Mouse (Mus musculus) neural tube, embryonic 11.5 days (tissue): ENCODE results near the gene Patj. TPM values are rescaled to one million over a fixed set of nuclear protein-coding genes. Genes with fewer than 3 reads are reported as not detected.

ENCODE experiments used
- ATAC-seq: fragments of 200-750 bp; cut with Nextera tagmentation; 2 replicates; pipeline ENCODE4 v1.8.0; 2017; ENCODE audit warnings: moderate number of reproducible peaks, mild to moderate bottlenecking, moderate TSS enrichment, moderate library complexity; ENCODE audit not compliant: insufficient read depth, low FRiP score, low TSS enrichment
- DNase-seq: peaks from one replicate; pipeline ENCODE4 v3.0.0-alpha.2; 2015; ENCODE audit warnings: low spot score
- H3K27ac ChIP-seq: fragments of 300-500 bp; sonication (generic); 2 replicates; pipeline ENCODE4 v1.5.1; 2014; ENCODE audit warnings: low read depth, mild to moderate bottlenecking, low read length
- H3K27me3 ChIP-seq: fragments of 300-500 bp; sonication (generic); 2 replicates; pipeline ENCODE4 v1.6.1; 2014; ENCODE audit warnings: mild to moderate bottlenecking, low read length, mixed read lengths; ENCODE audit not compliant: control insufficient read depth, insufficient read depth
- H3K36me3 ChIP-seq: fragments of 300-500 bp; sonication (generic); 2 replicates; pipeline ENCODE4 v1.6.1; 2014; ENCODE audit warnings: mild to moderate bottlenecking, low read length, moderate library complexity, mixed read lengths; ENCODE audit not compliant: control insufficient read depth, insufficient read depth
- H3K4me1 ChIP-seq: fragments of 300-500 bp; sonication (generic); 2 replicates; pipeline ENCODE4 v1.6.1; 2014; ENCODE audit warnings: low read length, mixed read lengths; ENCODE audit not compliant: control insufficient read depth, insufficient read depth
- H3K4me2 ChIP-seq: fragments of 300-500 bp; sonication (generic); 2 replicates; pipeline ENCODE4 v1.6.1; 2014; ENCODE audit warnings: low read depth, mild to moderate bottlenecking, moderate library complexity
- H3K4me3 ChIP-seq: fragments of 300-500 bp; sonication (generic); 2 replicates; pipeline ENCODE4 v1.5.1; 2014; ENCODE audit warnings: low read depth, low read length
- H3K9ac ChIP-seq: fragments of 300-500 bp; sonication (generic); 2 replicates; pipeline ENCODE4 v1.6.1; 2014; ENCODE audit warnings: mild to moderate bottlenecking, low read length
- H3K9me3 ChIP-seq: fragments of 300-500 bp; sonication (generic); 2 replicates; pipeline ENCODE4 v1.6.1; 2016; ENCODE audit warnings: low read length; ENCODE audit not compliant: control insufficient read depth
- WGBS: fragments of 180-500 bp; shearing (Covaris S2); extraction: QIAGEN DNeasy Blood & Tissue Kit; methylation state at CpG from one replicate; pipeline ENCODE4 v1.1.7; 2014; 5-methylcytosine and 5-hydroxymethylcytosine counted together
- polyA plus RNA-seq: library from polyadenylated mRNA; unstranded; fragments of >200 nt; fragmentation: Nextera tagmentation; extraction: Ambion mirVana; gene quantifications from 2 replicates; pipeline ENCODE4 v1.2.1, GENCODE M21; 2014

Patj gene
- polyA plus RNA-seq, 1 experiment from 2014 or later, result 7.2 TPM

GRCm38 (mm10) chr4:98436664-98437363, 41.2 kb downstream of the Patj start:
- no peak overlapping the region for H3K4me3 ChIP-seq
- H3K9ac ChIP-seq, result no peak overlapping the region
- H3K9me3 ChIP-seq, result no peaks in the 10 kb centered on the region
- no peaks in the 10 kb centered on the region for H3K4me1 ChIP-seq
- H3K4me2 ChIP-seq, result no peak overlapping the region
- H3K27me3 ChIP-seq, result no peaks in the 10 kb centered on the region
- H3K36me3 ChIP-seq, result no peaks in the 10 kb centered on the region
- ATAC-seq (no peak), DNase-seq (no peak)
- 72% methylated on average over 12 of the region's 12 CpGs for WGBS
- H3K27ac ChIP-seq, result no peak overlapping the region

GRCm38 (mm10) chr4:98439261-98440005, 43.8 kb downstream of the Patj start:
- no peak overlapping the region for H3K9ac ChIP-seq
- no peaks in the 10 kb centered on the region for H3K36me3 ChIP-seq
- H3K4me1 ChIP-seq, result no peaks in the 10 kb centered on the region
- no peaks in the 10 kb centered on the region for H3K27me3 ChIP-seq
- 86% methylated on average over 8 of the region's 8 CpGs for WGBS
- H3K4me2 ChIP-seq, result no peak overlapping the region
- ATAC-seq (no peak), DNase-seq (no peak)
- no peak overlapping the region for H3K4me3 ChIP-seq
- H3K9me3 ChIP-seq, result no peaks in the 10 kb centered on the region
- no peak overlapping the region for H3K27ac ChIP-seq

GRCm38 (mm10) chr4:98441248-98441647, 45.7 kb downstream of the Patj start:
- Histone ChIP-seq H3K27me3 (no peaks in the 10 kb centered on the region), H3K4me3 (no peak overlapping the region), H3K9ac (no peak overlapping the region), H3K36me3 (no peaks in the 10 kb centered on the region), H3K4me2 (no peak overlapping the region), H3K27ac (no peak overlapping the region), H3K4me1 (no peaks in the 10 kb centered on the region), H3K9me3 (no peaks in the 10 kb centered on the region)
- no peak for DNase-seq
- WGBS, result 77% methylated on average over 3 of the region's 3 CpGs
- ATAC-seq, result no peak

GRCm38 (mm10) chr4:98444437-98445139, 49.0 kb downstream of the Patj start:
- Histone ChIP-seq H3K4me3 (no peak overlapping the region), H3K9ac (no peak overlapping the region), H3K4me2 (no peak overlapping the region), H3K9me3 (no peaks in the 10 kb centered on the region), H3K36me3 (no peaks in the 10 kb centered on the region), H3K27ac (no peak overlapping the region), H3K27me3 (no peaks in the 10 kb centered on the region), H3K4me1 (no peaks in the 10 kb centered on the region)
- ATAC-seq, result peak; percentile 75
- 87% methylated on average over 10 of the region's 10 CpGs for WGBS
- peak; percentile 69 for DNase-seq

- H3K9me3 ChIP-seq, result no peaks in the 10 kb centered on the region
- H3K4me2 ChIP-seq, result no peak overlapping the region
- H3K4me1 ChIP-seq, result peaks cover 5% of the 10 kb centered on the region; the same call in 1 of the 2 replicates
- no peaks in the 10 kb centered on the region for H3K27me3 ChIP-seq
- H3K27ac ChIP-seq, result no peak overlapping the region
- H3K36me3 ChIP-seq, result no peaks in the 10 kb centered on the region
- no peak overlapping the region for H3K4me3 ChIP-seq
- 66% methylated on average over 4 of the region's 4 CpGs for WGBS
- H3K9ac ChIP-seq, result no peak overlapping the region
- DNase-seq (no peak), ATAC-seq (no peak)
Observed at GRCm38 (mm10) chr4:98449564-98450263, 54.1 kb downstream of the Patj start.

GRCm38 (mm10) chr4:98450308-98450707, 54.7 kb downstream of the Patj start:
- 69% methylated on average over 11 of the region's 11 CpGs for WGBS
- ATAC-seq, result no peak
- Histone ChIP-seq H3K4me2 (no peak overlapping the region), H3K9ac (no peak overlapping the region), H3K4me1 (peaks cover 5% of the 10 kb centered on the region; the same call in 1 of the 2 replicates), H3K27ac (no peak overlapping the region), H3K36me3 (no peaks in the 10 kb centered on the region), H3K4me3 (no peak overlapping the region), H3K9me3 (no peaks in the 10 kb centered on the region), H3K27me3 (no peaks in the 10 kb centered on the region)
- DNase-seq, result no peak

GRCm38 (mm10) chr4:98450829-98451228, 55.2 kb downstream of the Patj start:
- Histone ChIP-seq H3K9ac (no peak overlapping the region), H3K27ac (no peak overlapping the region), H3K36me3 (no peaks in the 10 kb centered on the region), H3K4me1 (peaks cover 5% of the 10 kb centered on the region; the same call in 1 of the 2 replicates), H3K4me3 (no peak overlapping the region), H3K4me2 (no peak overlapping the region), H3K9me3 (no peaks in the 10 kb centered on the region), H3K27me3 (no peaks in the 10 kb centered on the region)
- ATAC-seq (no peak), DNase-seq (no peak)
- WGBS, result 85% methylated on average over 5 of the region's 5 CpGs

GRCm38 (mm10) chr4:98451259-98451658, 55.7 kb downstream of the Patj start:
- no peaks in the 10 kb centered on the region for H3K9me3 ChIP-seq
- DNase-seq (no peak), ATAC-seq (no peak)
- peaks cover 5% of the 10 kb centered on the region; the same call in 1 of the 2 replicates for H3K4me1 ChIP-seq
- H3K4me3 ChIP-seq, result no peak overlapping the region
- H3K9ac ChIP-seq, result no peak overlapping the region
- no peak overlapping the region for H3K4me2 ChIP-seq
- no peaks in the 10 kb centered on the region for H3K36me3 ChIP-seq
- no peaks in the 10 kb centered on the region for H3K27me3 ChIP-seq
- WGBS, result 55% methylated on average over 3 of the region's 3 CpGs
- H3K27ac ChIP-seq, result no peak overlapping the region
